Mouse (Mus musculus): Measurements from ENCODE around the gene Rrp15. TPM values are rescaled to one million over a fixed set of nuclear protein-coding genes. Genes with fewer than 3 reads are reported as not detected.

The Rrp15 gene
- total RNA-seq (2014; rRNA removed) = 7.1 and 10.6 TPM in 2 replicates
- 2.3 and 2.6 TPM in 2 replicates for polyA plus RNA-seq (2012; rRNA removed)

- peak within 1 kb of the TSS; percentile 86 for H3K4me3 ChIP-seq (ENCODE audit: insufficient read depth, low read depth, low read length)
- peak within 1 kb of the TSS; percentile 79 for H3K9ac ChIP-seq (ENCODE audit: low read depth, low read length)
- peak; percentile 79 for DNase-seq (ENCODE audit: extremely low read depth, low read depth, low spot score)
- no peaks in the 10 kb centered on the region for H3K36me3 ChIP-seq (ENCODE audit: control insufficient read depth, insufficient read depth, low read length)
- WGBS = under 1% methylated on average over 46 of the region's 46 CpGs
- TF ChIP-seq POLR2A (IDR thresholded peaks at IDR 0.05; ENCODE audit: extremely low read depth, insufficient read depth, low read length) = 0 out of 2 replicates have a peak, but pooled peaks have one; percentile 30
- no peak for TF ChIP-seq CTCF (IDR thresholded peaks at IDR 0.05; ENCODE audit: low read depth, low read length)
- H3K27ac ChIP-seq (replicated peaks; ENCODE audit: insufficient read depth, low read depth, low read length) = peak within 1 kb of the TSS; percentile 59
- H3K27me3 ChIP-seq (ENCODE audit: control insufficient read depth, insufficient read depth, low read length) = no peaks in the 10 kb centered on the region
- H3K79me2 ChIP-seq (ENCODE audit: control insufficient read depth, insufficient read depth, low read length) = peaks cover under 1% of the 10 kb centered on the region; the same call in 1 of the 2 replicates
- H3K4me1 ChIP-seq (ENCODE audit: control insufficient read depth, insufficient read depth, low read length) = peaks cover 7% of the 10 kb centered on the region
These were observed at the start of gene Rrp15 for GRCm38 (mm10) chr1:186748724-186749653. Gene Rrp15 (minus strand): TSS chr1:186749358.

DNA sequence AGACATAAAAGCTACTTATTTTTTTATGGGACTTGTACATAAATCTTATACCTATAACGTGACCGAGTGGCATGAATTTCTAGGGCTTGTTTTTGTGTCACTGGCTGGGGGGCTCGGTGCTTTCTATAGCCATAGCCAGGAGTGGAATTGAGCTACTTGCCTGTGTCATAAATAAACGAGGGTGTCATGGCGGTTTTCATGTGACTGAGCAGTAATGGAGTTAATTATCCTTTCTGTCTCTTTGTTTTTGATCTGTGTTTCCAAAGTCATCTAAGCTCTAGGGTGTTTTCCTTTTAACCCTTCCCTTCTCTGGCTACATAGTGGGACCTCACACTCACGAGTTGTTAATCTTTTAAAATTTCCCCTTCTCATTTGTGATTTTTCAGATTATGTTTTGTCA lies 48.8 kb upstream of the Rrp15 start:
- WGBS = 73% methylated on average over 6 of the region's 6 CpGs
- TF ChIP-seq CTCF (IDR thresholded peaks at IDR 0.05; ENCODE audit: low read depth, low read length) = no peak
- no peak for TF ChIP-seq POLR2A (IDR thresholded peaks at IDR 0.05; ENCODE audit: extremely low read depth, insufficient read depth, low read length)
- H3K4me1 ChIP-seq (ENCODE audit: control insufficient read depth, insufficient read depth, low read length) = no peaks in the 10 kb centered on the region

GRCm38 (mm10) chr1:186785359-186785758 lies 36.2 kb upstream of the Rrp15 start:
- peak; percentile 83 for DNase-seq (ENCODE audit: extremely low read depth, low read depth, low spot score)
- no peaks in the 10 kb centered on the region for H3K36me3 ChIP-seq (ENCODE audit: control insufficient read depth, insufficient read depth, low read length)
- no peaks in the 10 kb centered on the region for H3K79me2 ChIP-seq (ENCODE audit: control insufficient read depth, insufficient read depth, low read length)
- TF ChIP-seq CTCF (IDR thresholded peaks at IDR 0.05; ENCODE audit: low read depth, low read length) = no peak
- TF ChIP-seq POLR2A (IDR thresholded peaks at IDR 0.05; ENCODE audit: extremely low read depth, insufficient read depth, low read length) = no peak
- H3K27ac ChIP-seq (replicated peaks; ENCODE audit: insufficient read depth, low read depth, low read length) = no peak overlapping the region; the same call in 1 of the 2 replicates
- H3K27me3 ChIP-seq (ENCODE audit: control insufficient read depth, insufficient read depth, low read length) = no peaks in the 10 kb centered on the region
- WGBS = 46% methylated on average over 4 of the region's 4 CpGs
- H3K4me3 ChIP-seq (ENCODE audit: insufficient read depth, low read depth, low read length) = no peak overlapping the region
- H3K9ac ChIP-seq (ENCODE audit: low read depth, low read length) = no peak overlapping the region
- H3K4me1 ChIP-seq (ENCODE audit: control insufficient read depth, insufficient read depth, low read length) = no peaks in the 10 kb centered on the region; the same call in 1 of the 2 replicates

More for the DNA sequence above, 48.8 kb upstream of the Rrp15 start:
- no peaks in the 10 kb centered on the region for H3K79me2 ChIP-seq (ENCODE audit: control insufficient read depth, insufficient read depth, low read length)
- H3K27me3 ChIP-seq (ENCODE audit: control insufficient read depth, insufficient read depth, low read length) = no peaks in the 10 kb centered on the region
- no peak overlapping the region for H3K4me3 ChIP-seq (ENCODE audit: insufficient read depth, low read depth, low read length)
- DNase-seq (ENCODE audit: extremely low read depth, low read depth, low spot score) = no peak
- H3K9ac ChIP-seq (ENCODE audit: low read depth, low read length) = no peak overlapping the region
- H3K36me3 ChIP-seq (ENCODE audit: control insufficient read depth, insufficient read depth, low read length) = no peaks in the 10 kb centered on the region
- H3K27ac ChIP-seq (replicated peaks; ENCODE audit: insufficient read depth, low read depth, low read length) = no peak overlapping the region

GRCm38 (mm10) chr1:186780826-186781225 lies 31.7 kb upstream of the Rrp15 start:
- Histone ChIP-seq H3K79me2 (ENCODE audit: control insufficient read depth, insufficient read depth, low read length) (no peaks in the 10 kb centered on the region), H3K36me3 (ENCODE audit: control insufficient read depth, insufficient read depth, low read length) (no peaks in the 10 kb centered on the region), H3K4me3 (ENCODE audit: insufficient read depth, low read depth, low read length) (no peak overlapping the region), H3K4me1 (ENCODE audit: control insufficient read depth, insufficient read depth, low read length) (no peaks in the 10 kb centered on the region; the same call in 1 of the 2 replicates), H3K27ac (replicated peaks; ENCODE audit: insufficient read depth, low read depth, low read length) (no peak overlapping the region), H3K9ac (ENCODE audit: low read depth, low read length) (no peak overlapping the region), H3K27me3 (ENCODE audit: control insufficient read depth, insufficient read depth, low read length) (no peaks in the 10 kb centered on the region)
- 49% methylated on average over 2 of the region's 2 CpGs for WGBS
- no peak for DNase-seq (ENCODE audit: extremely low read depth, low read depth, low spot score)
- no peak for TF ChIP-seq CTCF (IDR thresholded peaks at IDR 0.05; ENCODE audit: low read depth, low read length)
- no peak for TF ChIP-seq POLR2A (IDR thresholded peaks at IDR 0.05; ENCODE audit: extremely low read depth, insufficient read depth, low read length)

GRCm38 (mm10) chr1:186773124-186773523 lies 24.0 kb upstream of the Rrp15 start:
- no peaks in the 10 kb centered on the region for H3K4me1 ChIP-seq (ENCODE audit: control insufficient read depth, insufficient read depth, low read length)
- 67% methylated on average over 3 of the region's 3 CpGs for WGBS
- no peaks in the 10 kb centered on the region for H3K79me2 ChIP-seq (ENCODE audit: control insufficient read depth, insufficient read depth, low read length)
- DNase-seq (ENCODE audit: extremely low read depth, low read depth, low spot score) = no peak
- no peaks in the 10 kb centered on the region for H3K36me3 ChIP-seq (ENCODE audit: control insufficient read depth, insufficient read depth, low read length)
- no peak overlapping the region for H3K9ac ChIP-seq (ENCODE audit: low read depth, low read length)
- H3K27ac ChIP-seq (replicated peaks; ENCODE audit: insufficient read depth, low read depth, low read length) = no peak overlapping the region
- H3K4me3 ChIP-seq (ENCODE audit: insufficient read depth, low read depth, low read length) = no peak overlapping the region
- TF ChIP-seq CTCF (IDR thresholded peaks at IDR 0.05; ENCODE audit: low read depth, low read length) = no peak
- TF ChIP-seq POLR2A (IDR thresholded peaks at IDR 0.05; ENCODE audit: extremely low read depth, insufficient read depth, low read length) = no peak
- no peaks in the 10 kb centered on the region for H3K27me3 ChIP-seq (ENCODE audit: control insufficient read depth, insufficient read depth, low read length)
